Mouse (Mus musculus) fat pad, adult 2 months (tissue): ENCODE data around the gene Rprd1b.
A peak's percentile ranks its signal among the peaks of the same experiment; 100 is the strongest.
"Not testable (repeated sequence)": the region's sequence is repeated elsewhere in the genome, so short reads cannot be mapped to it uniquely, and the experiment has no call there.

Experiments used
- DNase-seq: peaks from one replicate; pipeline ENCODE4 v3.0.0-alpha.2; 2011; ENCODE audit warnings: low read depth, low spot score; ENCODE audit errors: extremely low read depth

Rprd1b gene

DNA sequence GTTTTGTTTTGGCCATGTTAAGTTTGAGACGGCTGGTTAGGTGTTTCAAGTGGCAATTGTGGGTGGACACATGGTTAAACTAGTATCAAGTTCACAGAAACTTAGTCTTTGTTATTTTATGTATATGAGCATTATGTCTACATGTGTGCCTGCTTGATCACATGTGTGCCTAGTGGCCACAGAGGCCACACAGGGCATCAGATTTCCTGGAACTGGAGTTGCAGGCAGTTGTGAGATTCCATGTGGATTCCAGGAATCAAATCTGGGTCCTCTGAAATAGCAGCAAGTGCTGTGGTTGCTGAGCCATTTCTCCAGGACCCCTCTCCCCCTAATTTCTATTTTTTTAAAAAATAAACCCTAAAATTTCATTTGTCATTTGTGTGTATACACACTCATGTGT is 11.4 kb downstream of the Rprd1b start:
- no peak for DNase-seq

DNA sequence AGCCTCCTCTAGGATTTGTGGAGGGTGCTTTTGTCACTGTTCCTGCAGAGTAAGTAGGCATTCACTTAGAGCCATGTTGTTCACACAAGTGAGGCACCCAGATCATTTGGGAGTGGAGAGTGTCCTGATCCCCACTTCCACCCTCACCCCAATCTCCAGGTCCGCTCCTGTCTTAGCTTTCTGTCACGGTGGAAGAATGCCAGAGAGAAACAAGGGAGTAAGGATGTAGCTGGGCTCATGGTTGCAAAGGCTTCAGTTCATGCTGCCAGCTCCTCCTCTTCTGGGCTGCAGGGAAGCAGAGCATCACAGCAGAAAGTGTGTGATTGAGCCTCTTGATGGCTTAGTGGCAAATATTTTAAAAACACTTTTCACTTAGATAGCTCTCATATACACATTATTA is 12.1 kb downstream of the Rprd1b start:
- no peak for DNase-seq

DNA sequence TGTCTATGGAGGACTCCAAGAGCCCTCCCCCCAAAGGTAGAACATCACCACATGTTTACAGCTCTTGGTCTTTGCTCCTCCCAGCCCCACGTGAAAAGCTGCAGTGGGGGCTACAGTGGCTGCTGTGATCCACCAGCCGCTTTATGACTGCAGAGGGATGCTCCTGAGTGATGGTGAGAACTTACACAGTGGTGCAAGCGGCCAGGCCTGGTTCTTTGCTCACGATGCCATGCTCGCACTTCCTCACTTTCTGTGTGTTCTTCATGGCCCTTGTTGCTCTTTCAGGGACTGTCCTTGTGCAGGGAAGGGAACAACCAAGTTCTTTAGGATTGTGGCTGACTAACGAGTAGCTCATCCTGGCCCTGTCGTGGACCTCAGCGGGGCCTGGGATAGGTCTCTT is 15.2 kb downstream of the Rprd1b start:
- DNase-seq: no peak

DNA sequence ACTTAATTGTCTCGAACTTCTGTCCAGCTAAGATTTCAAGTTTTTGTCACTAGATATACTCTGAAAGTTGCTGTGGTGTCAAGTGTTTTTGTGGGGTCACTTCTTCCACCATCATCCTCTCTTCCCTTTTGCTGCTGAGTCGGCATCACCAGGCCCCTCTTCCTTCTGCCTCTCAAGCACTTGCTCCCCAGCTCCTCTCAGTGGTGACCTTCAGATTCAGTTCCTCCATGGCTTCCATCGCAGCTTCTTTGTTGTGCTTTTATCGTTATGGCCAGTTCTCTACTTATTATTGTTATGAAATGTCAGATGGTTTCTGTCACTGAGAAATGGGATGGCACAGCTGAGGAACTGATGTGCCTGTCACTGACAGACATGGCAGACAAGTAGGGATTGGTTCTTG is 17.9 kb downstream of the Rprd1b start:
- no peak for DNase-seq

DNA sequence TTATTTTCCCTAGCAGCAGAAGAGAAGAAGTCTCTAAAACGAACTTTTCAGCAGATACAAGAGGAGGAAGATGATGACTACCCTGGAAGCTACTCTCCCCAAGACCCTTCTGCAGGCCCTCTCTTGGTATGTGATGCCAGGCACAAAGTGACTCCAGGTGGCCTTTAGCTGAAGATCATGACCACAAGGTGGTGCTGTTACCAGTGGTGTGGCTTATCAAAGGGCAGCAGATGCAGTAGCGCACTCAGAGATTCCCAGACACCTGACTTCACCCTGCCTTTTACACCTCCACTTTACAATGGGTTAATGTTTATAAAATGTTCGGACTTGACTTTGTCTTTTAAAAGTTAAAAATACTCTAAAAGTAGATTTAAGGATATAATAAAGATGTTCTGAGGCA is 19.6 kb downstream of the Rprd1b start:
- DNase-seq: no peak

DNA sequence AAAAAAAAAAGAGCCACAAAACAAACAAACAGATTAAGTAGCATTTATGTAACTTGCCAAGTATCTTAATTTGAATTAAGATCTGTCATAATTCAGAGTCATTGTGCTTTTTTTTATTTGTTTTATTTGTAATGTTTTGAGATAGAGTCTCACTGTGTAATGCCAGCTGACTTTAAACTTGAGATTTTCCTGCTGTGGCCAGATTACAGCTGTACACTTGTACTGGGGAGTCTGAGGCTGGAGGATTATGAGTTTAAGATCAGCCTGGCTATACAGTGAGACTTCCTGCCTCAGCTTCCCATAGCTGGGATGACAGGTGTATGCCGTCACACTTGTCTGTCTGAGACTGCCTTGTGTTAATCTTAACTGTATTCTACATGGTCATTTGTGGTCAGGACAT is 20.4 kb downstream of the Rprd1b start:
- DNase-seq: no peak

DNA sequence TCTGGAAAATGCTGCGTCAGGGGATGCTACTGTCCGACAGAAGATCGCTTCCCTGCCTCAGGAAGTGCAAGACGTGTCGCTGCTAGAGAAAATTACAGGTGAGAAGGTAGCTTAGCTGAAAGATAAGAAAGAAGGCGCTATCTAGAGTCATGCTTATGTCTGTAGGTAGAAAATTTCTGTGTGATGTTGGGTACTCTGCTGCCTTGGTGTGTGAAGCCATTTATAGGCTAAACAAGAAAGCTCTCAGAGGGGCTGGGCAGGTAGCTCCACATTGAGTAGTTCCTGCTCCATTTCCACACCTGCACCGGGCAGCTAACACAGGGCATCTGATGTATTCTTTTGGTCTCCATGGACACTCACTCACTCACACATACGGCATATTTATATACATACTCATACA is 21.8 kb downstream of the Rprd1b start:
- DNase-seq: no peak

DNA sequence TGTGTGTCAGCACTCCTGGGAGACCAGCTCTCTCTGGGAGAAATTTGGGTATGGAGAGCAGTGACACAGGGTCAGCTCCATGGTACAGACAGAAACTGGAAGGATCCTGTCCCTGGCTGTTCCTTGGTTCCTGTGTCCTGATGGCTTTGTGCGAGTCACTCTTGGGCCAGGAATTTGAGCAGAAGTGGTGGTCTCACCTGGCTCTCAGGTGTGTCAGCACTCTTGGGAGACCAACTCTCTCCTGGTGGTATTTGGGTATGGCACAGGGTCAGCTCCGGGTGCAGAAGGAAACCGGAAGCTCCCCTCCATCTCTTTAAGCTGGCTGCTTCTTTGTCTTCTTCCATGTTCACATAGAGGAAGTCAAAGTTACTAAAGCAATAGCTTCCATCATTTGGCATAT is 26.3 kb downstream of the Rprd1b start:
- no peak for DNase-seq

DNA sequence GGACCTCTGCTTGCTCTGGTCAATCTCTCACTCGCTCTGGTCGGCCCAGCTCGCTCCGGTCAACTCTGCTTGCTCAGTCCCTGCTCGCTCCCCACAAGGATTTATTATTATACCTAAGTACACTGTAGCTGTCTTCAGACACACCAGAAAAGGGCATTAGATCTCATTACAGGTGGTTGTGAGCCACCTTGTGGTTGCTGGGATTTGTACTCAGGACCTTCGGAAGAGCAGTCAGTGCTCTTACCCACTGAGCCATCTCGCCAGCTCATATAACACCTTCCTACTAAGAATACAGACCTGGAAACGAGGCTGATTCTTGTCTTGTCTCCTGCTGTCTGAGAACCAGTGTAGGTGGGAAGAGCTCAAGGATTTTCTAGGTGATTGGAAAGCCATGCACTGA is 27.1 kb downstream of the Rprd1b start:
- not testable (repeated sequence) for DNase-seq

DNA sequence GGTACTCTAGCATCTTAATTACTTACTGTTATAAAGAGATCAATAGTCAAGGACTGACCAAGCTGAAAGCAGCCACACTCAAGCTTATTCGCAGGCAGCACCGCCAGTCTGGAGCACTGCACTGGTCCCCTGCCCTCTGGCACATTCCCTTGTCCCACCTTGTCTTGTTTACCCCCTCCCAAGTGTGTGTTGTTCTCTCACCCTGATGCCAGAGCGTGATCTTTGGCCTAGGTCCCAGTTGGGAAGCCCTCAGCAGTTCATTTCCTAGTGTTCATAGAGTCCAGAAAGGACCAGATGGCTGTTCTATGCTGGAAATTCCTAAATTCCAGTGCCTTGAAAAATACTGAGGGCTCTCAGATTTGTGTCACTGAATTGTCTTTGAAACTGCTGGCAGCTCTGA is 28.7 kb downstream of the Rprd1b start:
- no peak for DNase-seq

DNA sequence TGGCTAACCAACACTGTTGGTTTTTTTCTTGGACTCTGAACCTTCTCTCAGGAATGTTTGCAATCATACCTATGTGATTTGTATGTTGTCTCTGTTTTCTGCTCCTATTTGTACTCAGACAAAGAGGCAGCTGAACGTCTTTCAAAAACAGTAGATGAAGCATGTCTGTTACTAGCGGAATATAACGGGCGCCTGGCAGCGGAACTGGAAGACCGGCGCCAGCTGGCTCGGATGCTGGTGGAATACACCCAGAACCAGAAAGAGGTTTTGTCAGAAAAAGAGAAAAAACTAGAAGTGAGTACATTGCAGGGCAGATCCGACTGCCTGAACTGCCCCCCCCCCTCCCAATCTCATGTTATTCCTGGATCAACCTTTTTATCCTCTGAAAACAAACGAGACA is 30.2 kb downstream of the Rprd1b start:
- no peak for DNase-seq

DNA sequence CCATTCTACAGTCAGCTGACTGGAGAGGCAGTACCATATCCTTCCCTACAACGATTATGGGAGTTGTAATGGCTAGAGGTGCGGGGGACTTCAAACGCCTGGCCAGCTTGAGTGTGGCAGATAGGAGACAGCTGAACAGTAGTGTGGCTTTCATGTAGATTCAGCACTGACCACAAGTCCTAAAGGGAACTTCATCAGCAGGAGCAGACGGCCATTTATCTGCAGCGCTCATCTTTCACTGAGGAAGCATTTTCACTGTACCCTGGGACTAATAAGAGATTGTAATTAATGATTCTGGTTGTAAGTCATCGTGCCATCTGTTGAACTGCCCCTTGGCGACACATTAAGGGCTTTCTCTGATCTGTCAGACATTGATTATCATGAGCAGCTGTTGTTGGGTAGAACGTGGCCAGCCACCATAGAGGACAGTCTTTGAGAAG is 31.4 kb downstream of the Rprd1b start:
- no peak for DNase-seq

DNA sequence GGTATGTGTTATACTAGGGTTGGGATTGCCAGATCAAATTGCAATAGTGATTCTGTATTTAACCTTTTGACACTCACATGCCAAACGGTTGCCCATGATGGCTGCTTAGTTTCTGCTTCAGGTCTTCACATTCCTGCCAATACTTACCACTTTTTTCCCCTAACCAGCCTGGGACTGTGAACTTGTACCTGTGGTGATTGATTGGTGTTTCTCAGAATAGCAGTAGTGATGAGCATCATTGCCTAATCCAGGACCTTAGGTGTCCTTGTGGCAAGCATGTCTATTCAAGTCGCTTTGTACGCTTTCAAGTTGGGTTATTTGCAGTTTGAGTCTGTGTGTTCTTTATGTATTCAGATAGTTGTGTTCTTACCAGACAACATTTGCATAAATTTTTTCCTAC is 34.7 kb downstream of the Rprd1b start:
- peak; percentile 95 for DNase-seq

DNA sequence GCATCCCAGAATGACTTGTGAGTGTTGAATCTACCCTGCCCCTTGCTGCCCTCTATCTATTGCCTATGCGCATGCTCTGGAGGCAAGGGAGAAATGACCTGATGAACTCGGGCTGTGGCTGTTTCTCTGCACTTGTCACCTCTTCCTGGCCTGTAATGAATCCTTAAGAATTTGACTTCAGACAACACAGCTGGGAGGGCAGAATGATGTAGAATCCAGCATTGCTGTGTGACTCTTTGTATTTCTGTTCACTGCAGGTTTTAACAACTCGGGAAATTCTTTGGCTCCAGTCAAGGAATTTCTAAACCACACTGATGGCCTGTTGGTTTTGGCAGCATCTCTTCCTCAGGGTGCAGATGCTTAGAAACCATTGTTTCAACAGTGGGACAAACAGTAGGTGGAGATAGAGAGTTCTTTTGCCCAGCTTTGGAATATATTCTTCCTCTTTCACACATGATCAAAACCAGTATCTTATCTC is 36.3 kb downstream of the Rprd1b start:
- DNase-seq: peak; percentile 82

DNA sequence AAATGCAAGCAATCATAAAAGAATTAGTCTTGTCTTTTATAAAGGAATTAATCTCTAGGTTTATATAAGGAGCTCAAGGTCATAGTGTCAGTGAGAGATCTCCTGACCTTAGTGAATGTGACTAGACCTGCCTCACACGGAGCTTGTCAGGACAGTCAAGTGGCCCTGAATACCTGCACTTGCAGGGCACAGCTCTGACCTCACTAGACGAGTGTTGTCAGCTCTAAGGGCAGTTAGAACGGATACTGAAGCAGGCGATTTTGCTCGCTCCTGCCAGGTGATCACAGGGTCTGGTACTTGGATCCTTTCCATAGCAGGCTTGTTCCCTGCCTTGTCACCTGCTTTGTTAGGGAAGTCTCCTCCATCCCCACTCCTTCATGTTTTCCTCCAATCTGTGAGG is 36.8 kb downstream of the Rprd1b start:
- DNase-seq: no peak

DNA sequence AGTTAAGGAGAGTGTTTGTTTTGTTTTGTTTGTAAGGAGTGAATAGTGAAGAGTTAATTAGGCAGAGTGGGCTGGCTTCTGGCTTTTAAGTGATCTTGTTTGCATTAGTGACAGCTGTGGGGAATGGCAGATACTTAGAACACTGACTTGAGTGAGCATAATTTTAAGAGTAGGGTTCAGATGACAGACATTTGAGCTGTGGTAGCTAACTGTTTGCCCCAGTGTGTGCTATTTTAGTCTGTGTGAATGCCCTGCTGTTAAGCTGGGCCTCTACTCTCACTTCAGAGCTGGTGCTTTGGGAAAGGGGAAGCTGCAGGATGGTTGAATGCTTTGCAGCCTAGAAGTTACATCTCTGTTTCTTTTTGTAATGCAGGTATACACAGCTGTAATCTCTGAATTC is 38.2 kb downstream of the Rprd1b start:
- no peak for DNase-seq

DNA sequence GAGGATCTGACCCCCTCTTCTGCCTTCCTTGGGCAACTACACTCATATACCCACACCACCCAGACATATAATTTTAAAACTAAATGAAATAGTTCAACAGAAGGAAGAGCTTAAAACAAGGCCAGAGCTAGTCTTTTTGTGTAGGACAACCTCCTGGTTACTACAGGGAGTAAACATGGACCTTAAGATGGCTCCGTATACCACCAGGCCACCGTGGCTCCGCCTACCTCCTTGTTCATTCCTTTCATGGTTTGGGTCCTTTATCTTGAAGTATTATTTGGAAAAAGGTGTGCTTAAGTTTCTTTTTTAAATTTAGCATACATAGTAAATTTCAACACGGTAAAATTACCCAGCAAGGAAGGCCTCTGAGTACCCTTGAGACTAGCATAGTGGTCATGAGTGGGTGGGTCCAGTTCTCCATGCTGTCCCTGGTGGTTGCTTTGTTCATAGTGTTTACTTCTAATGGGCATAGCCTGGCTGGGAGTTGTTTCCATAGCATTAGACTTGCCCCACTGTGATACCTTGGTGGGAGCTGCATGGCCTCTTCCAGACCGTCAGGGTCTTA is 39.0 kb downstream of the Rprd1b start:
- DNase-seq: no peak

DNA sequence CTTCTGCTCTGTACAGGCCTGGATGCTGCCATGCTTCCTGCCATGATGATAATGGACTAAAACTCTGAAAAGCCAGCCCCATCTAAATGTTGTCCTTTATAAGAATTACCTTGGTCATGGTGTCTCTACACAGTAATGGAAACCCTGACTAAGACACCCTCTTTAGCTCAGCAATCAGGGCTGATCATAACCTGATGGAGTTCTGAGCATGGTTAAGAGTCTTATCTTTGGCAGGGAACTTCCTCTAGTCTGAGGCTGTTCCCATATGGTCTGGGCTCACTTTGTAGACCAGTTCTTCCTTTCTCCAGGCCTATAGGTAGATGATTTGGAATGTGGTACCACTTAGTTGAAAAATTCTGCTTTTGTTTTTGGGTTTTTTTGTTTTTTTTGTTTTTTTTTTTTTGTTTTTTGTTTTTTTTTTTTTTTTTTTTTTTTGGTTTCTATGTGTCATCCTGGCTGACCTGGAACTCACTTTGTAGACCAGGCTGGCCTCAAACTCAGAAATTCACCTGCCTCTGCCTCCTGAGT is 40.2 kb downstream of the Rprd1b start:
- no peak for DNase-seq

DNA sequence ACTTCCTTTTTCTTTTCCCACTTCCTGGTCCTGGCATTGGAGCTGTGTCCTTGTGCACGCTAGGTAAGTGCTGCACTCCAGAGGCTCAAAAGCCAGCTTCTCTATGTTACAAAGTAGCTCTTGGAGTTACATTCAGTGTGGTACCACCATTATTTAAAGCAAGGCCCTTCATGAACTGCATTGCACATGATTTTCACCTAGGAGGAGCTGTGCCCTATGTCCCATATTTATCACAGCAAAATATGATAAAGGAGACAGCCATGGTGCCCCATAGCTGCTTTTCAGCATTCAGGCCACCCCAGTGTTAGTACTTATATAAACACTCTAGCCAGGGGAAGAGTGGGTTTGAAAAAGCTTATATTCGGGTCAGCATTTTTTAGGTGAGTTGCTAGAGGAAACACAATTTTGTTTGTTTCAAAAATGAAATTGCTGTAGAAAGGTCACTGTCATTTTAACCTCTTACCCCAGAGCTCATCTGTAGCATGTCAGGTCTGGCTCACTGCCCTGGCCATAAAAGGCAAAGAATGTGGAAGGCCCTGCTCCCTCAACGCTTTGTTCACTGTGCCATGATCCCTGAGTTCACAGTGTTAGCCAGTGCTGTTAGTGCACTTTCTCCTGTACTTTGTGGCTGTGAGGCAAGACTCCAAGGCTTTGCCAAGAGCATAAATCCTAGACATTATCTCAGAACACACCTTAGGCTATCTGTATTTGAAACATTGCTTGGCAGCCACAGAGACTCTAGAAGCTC is 42.8 kb downstream of the Rprd1b start:
- peak; percentile 90 for DNase-seq

DNA sequence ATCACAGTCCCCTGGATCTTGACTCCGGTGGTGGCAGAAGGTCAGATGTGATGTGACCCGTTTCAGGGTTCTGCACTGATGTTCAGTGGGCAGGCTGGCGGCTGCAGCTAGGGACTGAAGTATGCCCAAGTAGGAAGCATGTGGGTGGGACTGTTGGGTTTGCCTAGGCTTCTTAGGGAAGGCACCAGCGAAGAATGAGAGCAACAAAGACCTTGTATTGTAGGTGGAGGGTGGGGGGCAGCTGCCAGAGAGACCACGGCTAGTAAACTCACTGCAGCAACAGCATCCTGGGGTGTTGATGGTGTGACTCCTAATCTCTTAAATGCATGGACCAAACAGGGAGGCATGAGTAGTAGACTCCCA is 43.3 kb downstream of the Rprd1b start:
- DNase-seq: no peak

DNA sequence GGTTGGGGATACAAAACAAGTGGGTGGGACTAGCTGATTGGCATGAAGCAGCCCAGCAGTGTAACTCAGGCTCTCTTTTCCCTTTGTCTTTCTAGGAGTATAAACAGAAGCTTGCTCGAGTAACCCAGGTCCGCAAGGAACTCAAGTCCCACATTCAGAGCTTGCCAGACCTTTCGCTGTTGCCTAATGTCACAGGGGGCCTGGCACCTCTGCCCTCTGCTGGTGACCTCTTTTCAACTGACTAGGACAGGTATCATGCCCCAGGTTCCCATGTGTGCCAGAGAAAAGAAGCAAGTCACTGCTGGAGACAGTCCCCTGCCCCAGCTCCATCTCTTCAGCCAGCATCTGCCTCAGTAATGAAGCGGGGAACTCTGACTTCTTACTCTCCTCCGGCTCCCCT is 46.5 kb downstream of the Rprd1b start:
- DNase-seq: no peak

DNA sequence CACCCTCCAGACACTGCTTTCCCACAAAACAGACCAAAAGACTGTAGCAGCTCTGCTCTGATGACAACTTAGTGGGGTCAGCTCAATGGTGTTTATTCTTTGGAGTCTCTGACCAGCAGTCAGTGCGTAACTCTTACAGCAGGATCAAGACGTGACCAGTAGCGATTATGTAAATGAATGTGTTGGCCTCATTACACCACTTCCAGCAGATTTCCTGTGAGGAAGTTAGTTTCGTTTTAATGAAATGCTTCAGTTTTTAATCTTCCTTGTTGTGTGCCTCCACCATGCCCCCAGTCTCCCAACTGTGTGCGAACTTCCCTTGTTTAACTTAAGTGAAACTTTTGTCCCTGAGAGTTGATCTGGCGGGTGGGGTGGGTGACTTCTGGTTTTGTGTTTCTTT is 48.4 kb downstream of the Rprd1b start:
- DNase-seq: no peak

DNA sequence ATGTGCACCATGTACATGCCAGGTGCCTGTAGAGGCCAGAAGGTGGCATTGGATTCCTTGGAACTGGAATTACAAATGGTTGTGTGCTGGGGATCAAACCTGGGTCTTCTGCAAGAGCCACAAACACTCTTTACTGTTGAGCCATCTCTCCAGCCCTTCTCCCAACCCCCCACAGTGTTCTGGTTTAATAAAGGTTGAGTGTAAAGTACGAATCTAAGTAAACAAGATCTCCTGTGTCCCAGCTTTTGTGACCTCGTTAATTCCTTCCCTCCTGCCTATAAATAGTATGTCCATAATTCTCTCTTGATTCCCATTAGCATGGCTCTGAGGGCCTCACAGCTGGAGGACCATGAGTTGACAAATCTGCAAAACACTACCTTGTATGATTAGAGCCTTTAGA is 49.7 kb downstream of the Rprd1b start:
- no peak for DNase-seq
